Mouse (Mus musculus): ENCODE data around the gene Eif4a3. TPM values are rescaled to one million over a fixed set of nuclear protein-coding genes. Genes with fewer than 3 reads are reported as not detected.
"Not testable (repeated sequence)": the region's sequence is repeated elsewhere in the genome, so short reads cannot be mapped to it uniquely, and the experiment has no call there.

Eif4a3 gene
- polyA plus RNA-seq, 1 experiment from 2014 or later, result 242 TPM

- no peak for DNase-seq
- Histone ChIP-seq H3K36me3 (peaks cover 7% of the 10 kb centered on the region), H3K9ac (no peak overlapping the region), H3K4me3 (replicated peaks) (no peak overlapping the region), H3K4me1 (replicated peaks) (peaks cover 33% of the 10 kb centered on the region), H3K27me3 (no peaks in the 10 kb centered on the region), H3K4me2 (no peak overlapping the region), H3K27ac (no peak overlapping the region), H3K9me3 (replicated peaks) (no peaks in the 10 kb centered on the region)
- ATAC-seq (ENCODE audit: low read depth), result no peak
- 45% methylated on average over 7 of the region's 7 CpGs for WGBS (ENCODE audit: insufficient replicate concordance)
Observed at GRCm38 (mm10) chr11:119265811-119266210, 34.1 kb downstream of the Eif4a3 start.

DNA sequence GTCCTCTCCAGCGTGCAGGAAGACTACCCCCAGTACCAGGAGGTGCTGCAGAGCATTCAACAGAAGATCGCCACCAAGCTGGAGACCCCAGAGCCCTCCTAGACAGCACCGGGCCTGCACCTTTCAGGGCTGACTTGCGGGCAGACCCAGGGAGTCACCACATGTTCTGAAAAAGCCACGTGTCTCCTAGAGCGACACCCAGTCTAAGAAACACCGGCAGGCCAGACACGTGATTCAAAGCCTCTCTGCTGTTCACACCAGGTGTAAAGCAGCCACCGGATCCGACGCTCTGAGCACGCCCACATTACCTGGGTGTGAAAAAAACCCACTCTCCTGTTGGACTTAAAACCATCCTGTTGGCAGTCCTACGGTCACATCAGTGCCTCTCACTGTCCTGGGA is 35.5 kb downstream of the Eif4a3 start:
- H3K27me3 ChIP-seq, result no peaks in the 10 kb centered on the region
- H3K9me3 ChIP-seq (replicated peaks), result no peaks in the 10 kb centered on the region
- no peak overlapping the region for H3K4me3 ChIP-seq (replicated peaks)
- H3K36me3 ChIP-seq, result no peaks in the 10 kb centered on the region
- WGBS (ENCODE audit: insufficient replicate concordance), result 80% methylated on average over 13 of the region's 13 CpGs
- H3K4me1 ChIP-seq (replicated peaks), result peaks cover 28% of the 10 kb centered on the region
- ATAC-seq (ENCODE audit: low read depth) (no peak), DNase-seq (no peak)
- no peak overlapping the region for H3K4me2 ChIP-seq
- H3K9ac ChIP-seq, result no peak overlapping the region
- H3K27ac ChIP-seq, result no peak overlapping the region

GRCm38 (mm10) chr11:119259977-119260376 is 39.9 kb downstream of the Eif4a3 start:
- WGBS (ENCODE audit: insufficient replicate concordance), result 65% methylated on average over 8 of the region's 8 CpGs
- no peak overlapping the region for H3K9ac ChIP-seq
- H3K4me3 ChIP-seq (replicated peaks), result no peak overlapping the region
- no peaks in the 10 kb centered on the region for H3K27me3 ChIP-seq
- ATAC-seq (ENCODE audit: low read depth), result no peak
- H3K4me1 ChIP-seq (replicated peaks), result peaks cover 10% of the 10 kb centered on the region; the same call in 1 of the 2 replicates
- no peaks in the 10 kb centered on the region for H3K36me3 ChIP-seq
- H3K9me3 ChIP-seq (replicated peaks), result no peaks in the 10 kb centered on the region
- H3K4me2 ChIP-seq, result no peak overlapping the region
- no peak for DNase-seq
- H3K27ac ChIP-seq, result no peak overlapping the region

GRCm38 (mm10) chr11:119258572-119259322 is 41.1 kb downstream of the Eif4a3 start:
- peak; percentile 73 for ATAC-seq (ENCODE audit: low read depth)
- 53% methylated on average over 23 of the region's 23 CpGs for WGBS (ENCODE audit: insufficient replicate concordance)
- H3K9ac ChIP-seq, result 0 out of 2 replicates have a peak overlapping the region, but pooled peaks have one; percentile 13
- H3K4me3 ChIP-seq (replicated peaks), result peak overlapping the region; percentile 38
- H3K4me2 ChIP-seq, result peak overlapping the region; percentile 58
- peak; percentile 65 for DNase-seq
- no peaks in the 10 kb centered on the region for H3K36me3 ChIP-seq
- no peaks in the 10 kb centered on the region for H3K9me3 ChIP-seq (replicated peaks)
- peak overlapping the region; percentile 29; the same call in 1 of the 2 replicates for H3K27ac ChIP-seq
- H3K27me3 ChIP-seq, result no peaks in the 10 kb centered on the region
- peaks cover 10% of the 10 kb centered on the region; the same call in 1 of the 2 replicates for H3K4me1 ChIP-seq (replicated peaks)

DNA sequence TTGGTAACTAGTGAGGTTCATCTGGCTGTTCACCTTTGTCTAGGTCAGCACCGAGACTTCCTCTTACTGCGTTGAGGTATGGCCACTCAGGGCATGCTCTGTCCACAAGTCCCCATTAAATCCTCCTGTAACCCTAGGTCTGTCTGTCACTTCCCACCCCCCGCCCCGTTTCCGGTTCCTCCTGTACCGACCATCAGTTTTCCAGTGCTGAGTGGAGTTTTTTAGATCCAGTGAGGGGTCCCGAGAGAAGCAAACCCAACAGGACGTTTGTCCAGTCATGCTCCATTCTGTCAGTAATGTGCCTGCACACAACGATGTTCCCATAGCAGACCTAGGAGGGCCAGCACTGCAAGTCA is 41.7 kb downstream of the Eif4a3 start:
- Histone ChIP-seq H3K4me1 (replicated peaks) (peaks cover 14% of the 10 kb centered on the region), H3K27me3 (no peaks in the 10 kb centered on the region), H3K36me3 (no peaks in the 10 kb centered on the region), H3K9me3 (replicated peaks) (no peaks in the 10 kb centered on the region), H3K27ac (no peak overlapping the region), H3K9ac (no peak overlapping the region), H3K4me2 (peak overlapping the region; percentile 58), H3K4me3 (replicated peaks) (peak overlapping the region; percentile 38)
- ATAC-seq (ENCODE audit: low read depth) (no peak), DNase-seq (no peak)
- WGBS (ENCODE audit: insufficient replicate concordance), result 49% methylated on average over 9 of the region's 9 CpGs

GRCm38 (mm10) chr11:119256557-119256956 is 43.3 kb downstream of the Eif4a3 start:
- H3K4me2 ChIP-seq; H3K9ac ChIP-seq; ATAC-seq (ENCODE audit: low read depth); DNase-seq; H3K9me3 ChIP-seq (replicated peaks); H3K27ac ChIP-seq; H3K27me3 ChIP-seq; H3K36me3 ChIP-seq; H3K4me3 ChIP-seq (replicated peaks): not testable (repeated sequence)
- H3K4me1 ChIP-seq (replicated peaks), result peaks cover 25% of the 10 kb centered on the region
- WGBS (ENCODE audit: insufficient replicate concordance), result 78% methylated on average over 5 of the region's 5 CpGs

DNA sequence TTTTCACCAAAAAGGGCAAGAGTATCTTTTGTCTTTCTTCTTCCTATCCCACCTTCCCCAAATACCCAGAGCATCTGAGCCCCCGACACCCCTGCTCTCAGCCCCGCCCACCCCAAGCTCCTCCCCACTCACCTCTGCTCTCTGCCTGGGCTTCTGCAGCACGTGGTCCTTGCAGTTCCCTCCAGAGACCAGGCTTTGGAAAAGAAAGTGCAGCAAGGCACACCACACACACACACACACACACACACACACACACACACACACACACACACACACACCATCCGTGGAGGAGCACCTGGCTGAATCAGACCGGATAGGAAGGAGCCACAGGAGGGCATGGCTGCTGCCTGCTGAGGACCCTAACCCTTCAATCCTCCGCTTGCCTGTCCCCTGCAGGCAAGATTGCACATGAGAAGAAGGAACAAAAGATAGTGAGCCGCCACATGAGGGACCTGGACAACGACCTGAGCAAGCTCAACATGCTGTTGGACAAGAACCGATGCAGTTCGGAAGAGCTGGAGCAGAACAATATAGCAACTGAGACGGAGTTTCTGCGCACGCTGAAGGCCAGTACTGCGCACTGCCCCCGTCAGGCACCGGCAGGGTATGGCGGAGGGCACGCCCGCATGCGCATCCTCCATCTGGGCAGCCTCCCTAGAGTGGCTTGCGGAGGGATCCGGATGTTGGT is 46.9 kb downstream of the Eif4a3 start:
- Histone ChIP-seq H3K4me1 (replicated peaks) (peaks cover 30% of the 10 kb centered on the region), H3K4me2 (peak overlapping the region; percentile 59), H3K9ac (peak overlapping the region; percentile 51; the same call in 1 of the 2 replicates), H3K4me3 (replicated peaks) (0 out of 2 replicates have a peak overlapping the region, but pooled peaks have one; percentile 16), H3K9me3 (replicated peaks) (no peaks in the 10 kb centered on the region), H3K36me3 (no peaks in the 10 kb centered on the region), H3K27ac (no peak overlapping the region), H3K27me3 (no peaks in the 10 kb centered on the region)
- ATAC-seq (ENCODE audit: low read depth) (peak; percentile 64), DNase-seq (peak; percentile 36)
- WGBS (ENCODE audit: insufficient replicate concordance), result 7% methylated on average over 22 of the region's 22 CpGs

GRCm38 (mm10) chr11:119250998-119251397 is 48.9 kb downstream of the Eif4a3 start:
- ATAC-seq (ENCODE audit: low read depth) (no peak), DNase-seq (no peak)
- H3K4me3 ChIP-seq (replicated peaks), result no peak overlapping the region
- 31% methylated on average over 17 of the region's 17 CpGs for WGBS (ENCODE audit: insufficient replicate concordance)
- no peak overlapping the region for H3K4me2 ChIP-seq
- H3K9me3 ChIP-seq (replicated peaks), result no peaks in the 10 kb centered on the region
- peaks cover 28% of the 10 kb centered on the region for H3K4me1 ChIP-seq (replicated peaks)
- no peaks in the 10 kb centered on the region for H3K27me3 ChIP-seq
- H3K9ac ChIP-seq, result no peak overlapping the region
- no peaks in the 10 kb centered on the region for H3K36me3 ChIP-seq
- H3K27ac ChIP-seq, result no peak overlapping the region

- H3K4me3 ChIP-seq (replicated peaks), result no peak overlapping the region
- ATAC-seq (ENCODE audit: low read depth) (peak; percentile 43; the same call in 1 of the 2 replicates), DNase-seq (peak; percentile 45)
- no peaks in the 10 kb centered on the region for H3K27me3 ChIP-seq
- no peak overlapping the region for H3K4me2 ChIP-seq
- peaks cover 28% of the 10 kb centered on the region for H3K4me1 ChIP-seq (replicated peaks)
- no peaks in the 10 kb centered on the region for H3K9me3 ChIP-seq (replicated peaks)
- no peaks in the 10 kb centered on the region for H3K36me3 ChIP-seq
- WGBS (ENCODE audit: insufficient replicate concordance), result 22% methylated on average over 6 of the region's 6 CpGs
- H3K27ac ChIP-seq, result no peak overlapping the region
- H3K9ac ChIP-seq, result no peak overlapping the region
Observed at GRCm38 (mm10) chr11:119249011-119249410, 50.9 kb downstream of the Eif4a3 start.

GRCm38 (mm10) chr11:119245543-119245942 is 54.3 kb downstream of the Eif4a3 start:
- H3K9me3 ChIP-seq (replicated peaks); ATAC-seq (ENCODE audit: low read depth); H3K9ac ChIP-seq; H3K27me3 ChIP-seq; H3K27ac ChIP-seq; H3K36me3 ChIP-seq; DNase-seq; H3K4me3 ChIP-seq (replicated peaks); H3K4me2 ChIP-seq; H3K4me1 ChIP-seq (replicated peaks): not testable (repeated sequence)
- 67% methylated on average over 6 of the region's 6 CpGs for WGBS (ENCODE audit: insufficient replicate concordance)

DNA sequence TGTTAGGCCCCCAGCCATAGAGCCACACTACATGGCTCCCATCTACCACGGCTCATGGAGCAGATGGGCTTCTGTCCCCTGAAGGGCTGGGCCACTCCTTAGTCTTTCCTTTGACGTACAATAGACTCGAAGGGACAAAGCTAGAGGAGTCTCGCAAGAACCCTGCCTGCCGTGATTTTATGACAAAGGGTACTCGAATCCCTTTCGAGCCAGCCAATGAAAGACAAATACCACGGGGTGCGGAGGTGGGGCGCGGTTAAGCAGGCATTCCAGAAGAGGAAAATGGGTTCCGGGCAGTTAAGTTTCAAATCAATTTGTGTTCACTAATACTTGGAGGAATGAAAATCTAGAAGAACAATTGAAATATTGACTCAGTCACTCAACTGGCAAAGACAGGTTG is 60.4 kb downstream of the Eif4a3 start:
- H3K9ac ChIP-seq, result no peak overlapping the region
- no peak overlapping the region for H3K4me2 ChIP-seq
- no peak for ATAC-seq (ENCODE audit: low read depth)
- H3K4me3 ChIP-seq (replicated peaks), result no peak overlapping the region
- H3K36me3 ChIP-seq, result no peaks in the 10 kb centered on the region
- H3K27ac ChIP-seq, result no peak overlapping the region
- DNase-seq, result no peak
- no peaks in the 10 kb centered on the region for H3K27me3 ChIP-seq
- H3K4me1 ChIP-seq (replicated peaks), result peaks cover 14% of the 10 kb centered on the region
- H3K9me3 ChIP-seq (replicated peaks), result no peaks in the 10 kb centered on the region
- WGBS (ENCODE audit: insufficient replicate concordance), result 83% methylated on average over 12 of the region's 12 CpGs
